Mouse (Mus musculus): Measurements from ENCODE around the gene Gm47985.
A peak's percentile ranks its signal among the peaks of the same experiment; 100 is the strongest.
"Not testable (repeated sequence)": the region's sequence is repeated elsewhere in the genome, so short reads cannot be mapped to it uniquely, and the experiment has no call there.

Gene Gm47985

DNA sequence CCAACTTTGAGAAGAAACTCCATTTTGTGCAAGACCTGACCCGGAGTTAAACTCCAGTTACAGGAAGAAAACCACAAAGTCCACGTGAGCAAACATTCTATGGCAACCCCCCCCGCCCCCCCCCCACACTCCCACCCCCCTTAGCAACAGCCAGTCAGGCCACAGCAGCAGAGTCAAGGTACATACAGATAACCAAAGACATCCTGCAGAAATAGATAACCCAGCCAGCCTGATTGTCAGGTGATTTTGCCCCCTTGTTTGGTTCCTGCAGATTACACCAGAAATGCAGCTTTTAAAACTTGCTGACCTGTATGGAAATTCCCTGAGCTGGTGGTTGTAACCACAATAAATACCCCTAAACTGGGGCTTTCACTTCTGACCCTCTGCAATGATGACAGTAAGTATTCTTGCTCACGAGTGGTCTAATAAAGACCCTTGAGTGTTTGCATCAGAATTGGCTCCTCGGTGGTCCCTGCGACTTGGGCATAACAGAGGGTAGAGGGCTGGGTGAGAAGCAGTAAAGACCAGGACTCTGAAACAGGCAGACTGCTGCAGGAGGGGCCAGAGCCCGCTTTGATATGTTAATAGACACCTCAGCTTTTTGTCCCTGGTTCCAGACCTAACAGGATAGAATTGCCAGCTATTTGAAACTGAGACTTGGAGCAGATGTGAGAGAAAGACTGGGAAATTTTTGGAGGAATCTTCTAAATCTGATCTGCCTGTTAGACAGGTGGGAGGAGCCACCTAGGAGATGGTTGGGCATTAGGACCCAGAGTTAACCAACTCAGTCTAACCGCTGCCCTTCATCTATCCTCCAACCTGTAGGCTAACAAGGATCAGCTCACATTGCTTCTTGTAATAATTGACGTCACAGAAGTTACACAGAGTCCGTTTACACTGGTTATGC lies 5.1 kb upstream of the Gm47985 start:
- DNase-seq (ENCODE audit: low spot score in 2 of 2) = no peak

- DNase-seq (ENCODE audit: low spot score in 2 of 2) = no peak
These were observed 4.4 kb upstream of the Gm47985 start for GRCm38 (mm10) chr1:151177937-151178271.

DNA sequence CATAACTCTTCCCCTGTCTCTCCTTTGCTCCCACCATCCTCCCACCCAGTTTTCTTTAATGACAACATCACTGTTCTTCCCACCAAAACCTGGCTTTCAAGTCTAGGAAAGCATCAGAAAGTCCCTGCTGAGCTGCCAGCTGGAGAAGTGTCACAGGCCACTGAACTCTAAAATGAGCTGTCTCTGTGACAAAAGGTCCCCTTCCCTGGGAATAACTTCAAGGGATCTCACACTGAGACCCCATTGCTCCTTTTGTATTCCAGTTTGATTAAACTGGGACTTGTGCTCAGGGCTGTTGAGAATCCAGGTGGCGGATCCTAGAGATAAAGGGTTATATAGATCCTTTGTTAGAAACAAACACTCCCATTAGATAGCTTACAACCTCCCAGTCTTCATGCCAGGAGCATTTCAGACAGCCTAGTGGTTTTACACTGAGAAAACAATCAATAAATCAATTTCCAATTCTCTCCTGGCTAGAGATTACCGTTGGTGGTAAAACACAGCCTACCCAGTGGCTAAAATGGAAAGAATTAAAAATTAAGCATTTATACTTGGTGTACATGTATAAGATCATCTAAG lies 3.7 kb upstream of the Gm47985 start:
- no peak for DNase-seq (ENCODE audit: low spot score in 2 of 2)

DNA sequence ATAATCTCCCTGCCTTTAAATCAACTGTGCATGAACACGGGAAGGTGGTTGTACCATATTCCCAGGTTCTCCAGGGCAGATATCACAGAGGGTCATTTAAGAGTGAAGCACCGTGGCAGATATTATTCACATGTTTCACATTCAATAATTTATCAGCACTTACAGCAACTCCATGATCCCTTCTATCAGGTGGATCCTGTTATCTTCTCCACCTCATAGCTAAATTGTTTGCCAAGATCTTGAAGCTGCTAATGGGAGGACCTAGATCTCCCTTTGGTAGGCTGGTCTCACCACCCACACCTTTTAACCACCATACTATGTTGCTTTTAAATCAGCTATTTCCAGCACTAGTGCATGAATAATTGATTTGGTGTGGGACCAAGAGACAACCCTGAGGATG lies 2.2 kb upstream of the Gm47985 start:
- no peak for DNase-seq (ENCODE audit: low spot score in 2 of 2)

DNA sequence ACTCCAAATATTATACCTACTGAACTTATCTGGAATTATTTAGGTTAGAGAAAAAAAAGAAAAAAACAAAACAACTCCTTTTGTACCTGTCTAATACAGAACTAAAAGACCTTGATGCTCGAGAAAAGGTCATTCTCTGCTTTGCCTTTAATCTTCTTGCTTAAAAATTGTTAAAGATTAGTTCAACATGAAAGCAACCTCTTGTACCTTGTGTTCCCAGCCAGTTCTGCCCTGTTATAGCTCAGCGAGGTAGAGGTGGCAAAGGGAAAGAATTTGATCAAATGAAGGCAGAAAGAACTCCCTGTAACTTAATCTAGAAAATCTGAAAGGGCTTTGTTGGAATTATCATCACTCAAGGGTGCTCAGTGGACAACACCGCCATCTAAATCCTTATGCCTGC lies 3.8 kb downstream of the Gm47985 start:
- not testable (repeated sequence) for DNase-seq (ENCODE audit: low spot score in 2 of 2)

GRCm38 (mm10) chr1:151186879-151187424 lies 4.6 kb downstream of the Gm47985 start:
- DNase-seq (ENCODE audit: low spot score in 2 of 2) = not testable (repeated sequence)

DNA sequence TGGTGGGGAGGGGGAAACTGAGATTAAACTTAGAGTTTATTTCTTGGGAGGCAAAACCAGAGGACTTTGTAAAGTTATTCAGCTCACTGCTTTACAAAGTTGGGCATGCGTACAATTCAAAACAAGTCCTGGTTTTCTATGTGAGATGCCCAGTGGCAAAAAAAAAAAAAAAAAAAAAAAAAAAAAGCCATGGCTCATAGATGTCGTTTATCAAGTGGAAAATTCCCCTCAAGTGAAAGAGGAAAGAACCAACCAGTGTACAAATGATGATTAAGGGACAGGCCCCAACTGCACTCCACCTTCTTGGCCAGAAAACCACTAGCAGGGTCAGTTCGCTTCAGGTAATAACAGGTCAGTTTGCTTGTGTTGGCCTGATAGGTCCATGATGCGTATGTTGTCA lies 6.1 kb downstream of the Gm47985 start:
- DNase-seq (ENCODE audit: low spot score in 2 of 2) = no peak

DNA sequence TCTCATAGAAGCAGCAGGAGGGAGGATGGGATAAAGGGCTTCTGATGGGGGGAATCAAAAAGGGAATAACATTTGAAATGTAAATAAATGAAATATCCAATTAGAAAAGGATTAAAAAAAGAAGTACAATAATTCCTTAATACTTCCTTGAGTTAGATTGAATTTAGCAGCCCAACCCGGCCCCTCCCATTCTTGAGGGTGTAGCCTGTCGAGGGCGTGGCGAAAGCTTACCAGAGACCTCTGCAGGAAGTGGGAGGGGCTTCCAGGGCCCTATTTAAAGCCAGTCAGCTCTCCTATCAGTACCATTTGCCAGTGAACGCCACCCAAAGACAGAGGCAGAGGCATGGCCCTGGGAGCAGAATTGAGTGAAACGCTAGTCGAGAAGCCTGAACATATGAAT lies 9.7 kb downstream of the Gm47985 start, which contains the start of gene Gm8947:
Gene Gm8947 (plus strand): TSS at position 302 of the 400 bp plus-strand sequence.
- not testable (repeated sequence) for DNase-seq (ENCODE audit: low spot score in 2 of 2)

DNA sequence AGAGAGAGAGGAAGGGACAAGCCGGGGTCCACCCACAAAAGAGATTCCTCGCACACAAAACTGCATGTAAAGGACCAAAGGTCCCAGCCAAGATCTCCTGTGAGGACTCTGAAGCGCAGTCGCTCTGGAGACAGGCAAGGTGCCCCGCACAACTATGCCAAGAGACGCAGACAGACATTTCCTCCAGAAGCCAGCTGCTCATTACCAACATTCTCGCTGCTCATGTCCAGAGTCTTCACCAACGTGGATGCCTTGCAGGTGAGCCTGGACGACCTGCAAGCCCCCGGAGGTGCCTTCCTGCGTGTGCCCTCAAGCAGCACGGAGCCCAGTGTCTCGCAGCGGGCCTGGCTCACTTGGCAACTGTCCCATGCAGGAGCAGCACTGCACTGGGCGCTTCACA lies 10.4 kb downstream of the Gm47985 start:
- DNase-seq (ENCODE audit: low spot score in 2 of 2) = not testable (repeated sequence)

DNA sequence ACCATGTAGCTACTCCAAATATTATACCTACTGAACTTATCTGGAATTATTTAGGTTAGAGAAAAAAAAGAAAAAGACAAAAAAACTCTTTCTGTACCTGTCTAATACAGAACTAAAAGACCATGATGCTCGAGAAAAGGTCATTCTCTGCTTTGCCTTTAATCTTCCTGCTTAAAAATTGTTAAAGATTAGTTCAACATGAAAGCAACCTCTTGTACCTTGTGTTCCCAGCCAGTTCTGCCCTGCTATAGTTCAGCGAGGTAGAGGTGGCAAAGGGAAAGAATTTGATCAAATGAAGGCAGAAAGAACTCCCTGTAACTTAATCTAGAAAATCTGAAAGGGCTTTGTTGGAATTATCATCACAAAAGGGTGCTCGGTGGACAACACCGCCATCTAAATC lies 13.6 kb downstream of the Gm47985 start:
- DNase-seq (ENCODE audit: low spot score in 2 of 2) = not testable (repeated sequence)

GRCm38 (mm10) chr1:151196690-151197089 lies 14.4 kb downstream of the Gm47985 start:
- not testable (repeated sequence) for DNase-seq (ENCODE audit: low spot score in 2 of 2)

- DNase-seq (ENCODE audit: low spot score in 2 of 2) = not testable (repeated sequence)
These were observed 15.8 kb downstream of the Gm47985 start, which contains the start of gene Gm47995 for GRCm38 (mm10) chr1:151198120-151198519. Gene Gm47995, plus strand, starts transcription at chr1:151198448.

DNA sequence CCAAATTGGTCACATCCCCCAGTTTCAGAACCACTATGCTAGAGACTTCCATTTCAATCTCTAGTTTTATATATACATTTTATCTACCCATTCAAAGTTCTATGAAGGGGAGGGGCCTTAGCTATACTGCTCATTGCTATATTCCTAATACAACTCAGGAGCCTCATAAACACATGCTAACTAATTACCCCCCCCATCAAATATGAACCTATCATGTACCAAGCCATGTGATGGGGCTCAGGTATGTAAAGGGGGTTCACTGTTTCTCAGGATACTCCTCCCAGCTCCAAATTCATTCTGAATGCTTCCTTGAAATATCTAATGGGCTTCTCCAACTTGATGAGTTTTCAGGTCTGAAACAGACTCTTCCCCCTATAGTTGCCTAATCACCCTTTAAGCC lies 18.3 kb downstream of the Gm47985 start:
- not testable (repeated sequence) for DNase-seq (ENCODE audit: low spot score in 2 of 2)

DNA sequence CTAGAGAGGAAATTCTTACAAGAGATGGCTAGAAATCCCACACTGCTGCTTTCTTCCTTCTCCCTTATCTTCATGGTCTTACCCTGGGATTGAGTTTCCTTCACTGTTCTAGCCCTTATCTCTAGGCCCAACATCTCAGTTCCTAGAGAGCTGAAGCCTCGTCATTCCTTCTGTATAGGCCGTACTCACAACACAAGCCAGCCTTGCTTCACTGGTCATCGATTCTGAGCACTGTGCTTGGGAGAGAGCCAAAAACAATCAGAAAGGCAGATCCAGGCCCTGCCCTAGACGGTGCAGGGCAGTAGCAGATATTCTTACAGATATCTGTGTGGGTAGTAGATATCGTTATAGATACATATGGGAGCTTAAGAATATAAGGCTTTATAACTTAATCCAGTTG lies 20.4 kb downstream of the Gm47985 start:
- DNase-seq (ENCODE audit: low spot score in 2 of 2) = not testable (repeated sequence)

DNA sequence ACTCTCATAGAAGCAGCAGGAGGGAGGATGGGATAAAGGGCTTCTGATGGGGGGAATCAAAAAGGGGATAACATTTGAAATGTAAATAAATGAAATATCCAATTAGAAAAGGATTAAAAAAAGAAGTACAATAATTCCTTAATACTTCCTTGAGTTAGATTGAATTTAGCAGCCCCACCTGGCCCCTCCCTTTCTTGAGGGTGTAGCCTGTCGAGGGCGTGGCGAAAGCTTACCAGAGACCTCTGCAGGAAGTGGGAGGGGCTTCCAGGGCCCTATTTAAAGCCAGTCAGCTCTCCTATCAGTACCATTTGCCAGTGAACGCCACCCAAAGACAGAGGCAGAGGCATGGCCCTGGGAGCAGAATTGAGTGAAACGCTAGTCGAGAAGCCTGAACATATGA lies 21.5 kb downstream of the Gm47985 start, which contains the start of gene 3110040M04Rik:
Gene 3110040M04Rik (plus strand): TSS at position 304 of the 400 bp plus-strand sequence.
- DNase-seq (ENCODE audit: low spot score in 2 of 2) = not testable (repeated sequence)

DNA sequence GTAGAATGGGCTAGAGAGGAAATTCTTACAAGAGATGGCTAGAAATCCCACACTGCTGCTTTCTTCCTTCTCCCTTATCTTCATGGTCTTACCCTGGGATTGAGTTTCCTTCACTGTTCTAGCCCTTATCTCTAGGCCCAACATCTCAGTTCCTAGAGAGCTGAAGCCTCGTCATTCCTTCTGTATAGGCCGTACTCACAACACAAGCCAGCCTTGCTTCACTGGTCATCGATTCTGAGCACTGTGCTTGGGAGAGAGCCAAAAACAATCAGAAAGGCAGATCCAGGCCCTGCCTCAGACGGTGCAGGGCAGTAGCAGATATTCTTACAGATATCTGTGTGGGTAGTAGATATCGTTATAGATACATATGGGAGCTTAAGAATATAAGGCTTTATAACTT lies 26.2 kb downstream of the Gm47985 start:
- not testable (repeated sequence) for DNase-seq (ENCODE audit: low spot score in 2 of 2)

GRCm38 (mm10) chr1:151208944-151209343 lies 26.6 kb downstream of the Gm47985 start:
- DNase-seq (ENCODE audit: low spot score in 2 of 2) = not testable (repeated sequence)

DNA sequence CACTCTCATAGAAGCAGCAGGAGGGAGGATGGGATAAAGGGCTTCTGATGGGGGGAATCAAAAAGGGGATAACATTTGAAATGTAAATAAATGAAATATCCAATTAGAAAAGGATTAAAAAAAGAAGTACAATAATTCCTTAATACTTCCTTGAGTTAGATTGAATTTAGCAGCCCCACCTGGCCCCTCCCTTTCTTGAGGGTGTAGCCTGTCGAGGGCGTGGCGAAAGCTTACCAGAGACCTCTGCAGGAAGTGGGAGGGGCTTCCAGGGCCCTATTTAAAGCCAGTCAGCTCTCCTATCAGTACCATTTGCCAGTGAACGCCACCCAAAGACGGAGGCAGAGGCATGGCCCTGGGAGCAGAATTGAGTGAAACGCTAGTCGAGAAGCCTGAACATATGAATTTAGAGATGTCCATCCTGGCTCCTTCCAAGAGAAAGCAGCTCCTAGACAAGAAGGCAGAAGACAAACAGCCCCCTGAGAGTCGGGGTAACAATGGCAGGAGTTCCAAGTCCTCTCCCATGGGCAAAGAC lies 27.6 kb downstream of the Gm47985 start, which contains the start of gene Gm47996:
Gene Gm47996 (plus strand): TSS at position 308 of the 532 bp plus-strand sequence.
- DNase-seq (ENCODE audit: low spot score in 2 of 2) = not testable (repeated sequence)

- DNase-seq (ENCODE audit: low spot score in 2 of 2) = not testable (repeated sequence)
These were observed 29.3 kb downstream of the Gm47985 start for GRCm38 (mm10) chr1:151211666-151212065.

- no peak for DNase-seq (ENCODE audit: low spot score in 2 of 2)
These were observed 32.5 kb downstream of the Gm47985 start for GRCm38 (mm10) chr1:151214862-151215261.

DNA sequence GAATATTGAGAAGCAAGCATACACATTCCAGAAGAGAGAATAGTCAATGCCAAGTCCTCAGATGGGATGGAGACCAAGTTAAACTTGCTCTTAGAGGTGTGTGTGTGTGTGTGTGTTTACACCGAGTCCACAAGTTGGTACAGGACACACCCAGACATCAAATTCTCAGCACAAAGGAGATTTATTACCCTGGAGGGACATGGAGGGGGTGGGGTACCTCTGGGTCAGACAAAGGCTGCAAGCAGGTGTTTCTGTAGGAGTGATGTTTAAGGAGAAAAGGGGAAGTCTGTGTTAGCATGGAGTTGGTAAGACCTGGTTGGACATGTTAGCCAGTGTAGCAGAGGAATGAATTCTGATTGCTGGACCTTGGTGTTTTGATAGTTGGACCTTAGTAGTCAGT lies 33.6 kb downstream of the Gm47985 start:
- DNase-seq (ENCODE audit: low spot score in 2 of 2) = peak in 1 of 2 experiments; percentile 6

DNA sequence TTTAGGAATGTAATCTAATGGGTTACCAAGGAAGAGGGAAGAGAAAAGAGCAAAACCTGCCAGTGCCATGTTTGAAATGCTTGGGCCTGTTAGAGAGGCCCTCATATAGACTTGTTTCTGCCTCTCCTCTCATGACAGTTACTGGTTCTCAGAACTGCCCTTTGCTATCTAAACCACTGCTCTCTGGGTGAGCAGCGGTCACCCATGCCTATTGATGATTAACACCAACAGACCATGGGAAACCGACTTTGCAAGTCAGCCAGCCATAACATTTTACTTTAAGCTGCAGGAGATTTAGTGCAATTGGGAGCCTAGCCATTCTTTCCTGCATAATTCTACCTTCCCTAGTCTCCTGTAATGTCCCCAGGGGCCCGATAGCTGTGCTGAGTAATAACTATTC lies 34.1 kb downstream of the Gm47985 start:
- peak in 1 of 2 experiments; percentile 20 for DNase-seq (ENCODE audit: low spot score in 2 of 2)
